Mouse (Mus musculus): ENCODE results near the gene H2afj.

- TF ChIP-seq CTCF (IDR thresholded peaks at IDR 0.05) (no peak), EP300 (IDR thresholded peaks at IDR 0.05; ENCODE audit: insufficient read depth, low read depth, low read length) (no peak)
Observed at GRCm38 (mm10) chr6:136801274-136801673, 6.8 kb upstream of the H2afj start.
